Comparison of ENCODE assay signal across 8 mouse cellular contexts in genomic region chr8:81013811-81014530, GRCm38 (mm10). TPM values are rescaled to one million over a fixed set of nuclear protein-coding genes. Genes with fewer than 3 reads are reported as not detected.
DNase-seq lines count a peak whose midpoint lies in the region; ATAC-seq and TF ChIP-seq lines count a peak whose summit lies in the region.

No protein-coding gene starts in this region.

- TF ChIP-seq POLR2A in MEL (IDR thresholded peaks at IDR 0.05; ENCODE audit: control insufficient read depth in 1 of 2, insufficient read depth in 1 of 2, low read depth in 1 of 2, low read length in 2 of 2, poor library complexity in 1 of 2), result 0 out of 4 replicates have a peak, but pooled peaks of 1 of the 2 experiments have one; percentile 39

- under 1% methylated on average over 45 of the region's 45 CpGs for WGBS in heart, embryonic 13.5 days
- WGBS in intestine, embryonic 16.5 days, result 3% methylated on average over 45 of the region's 45 CpGs
- WGBS in stomach, embryonic 16.5 days, result 1% methylated on average over 45 of the region's 45 CpGs

- TF ChIP-seq EP300 in MEL (IDR thresholded peaks at IDR 0.05; ENCODE audit: low read depth in 1 of 2, low read length in 2 of 2), result no peak

- DNase-seq in heart, adult 8-10 months (ENCODE audit: low spot score), result no peak
- peak; percentile 56 for DNase-seq in MEL (ENCODE audit: low read depth, low spot score)
- DNase-seq in lung, postnatal 10 days, result peak; percentile 38
- no peak for DNase-seq in cerebellum, adult 11-12 months

- peaks cover 38% of the 10 kb centered on the region for H3K79me2 ChIP-seq in MEL (ENCODE audit: control insufficient read depth, insufficient read depth, low read length, poor library complexity)

- H3K27ac ChIP-seq in heart, embryonic 13.5 days (replicated peaks), result peak overlapping the region; percentile 90
- peak overlapping the region; percentile 51; the same call in 1 of the 2 replicates for H3K27ac ChIP-seq in MEL (ENCODE audit: control insufficient read depth, low read depth, low read length)
- H3K27ac ChIP-seq in intestine, embryonic 16.5 days (ENCODE audit: low read length), result peak overlapping the region; percentile 89
- H3K27ac ChIP-seq in stomach, embryonic 16.5 days (ENCODE audit: low read length), result peak overlapping the region; percentile 83

- H3K9ac ChIP-seq in heart, embryonic 13.5 days, result peak overlapping the region; percentile 94
- peak overlapping the region; percentile 94 for H3K9ac ChIP-seq in MEL (ENCODE audit: control insufficient read depth, low read depth, low read length, poor library complexity, severe bottlenecking)
- H3K9ac ChIP-seq in intestine, embryonic 16.5 days (ENCODE audit: low read depth, low read length), result peak overlapping the region; percentile 96
- H3K9ac ChIP-seq in stomach, embryonic 16.5 days (ENCODE audit: low read length), result peak overlapping the region; percentile 90

- ATAC-seq in heart, embryonic 13.5 days (ENCODE audit: extremely low read depth, insufficient number of reproducible peaks, low FRiP score, low TSS enrichment), result no peak
- ATAC-seq in erythroid progenitor cell, adult 5-6 weeks (replicated peaks; ENCODE audit: low FRiP score, poor library complexity, severe bottlenecking), result peak; percentile 7; the same call in 1 of the 2 replicates
- ATAC-seq in intestine, embryonic 16.5 days, result no peak; the same call in 1 of the 2 replicates
- no peak for ATAC-seq in stomach, embryonic 16.5 days (ENCODE audit: insufficient read depth, low FRiP score)

- peak overlapping the region; percentile 97 for H3K4me3 ChIP-seq in heart, embryonic 13.5 days
- peak overlapping the region; percentile 86 to 89 for H3K4me3 ChIP-seq in MEL (ENCODE audit: control insufficient read depth in 1 of 2, insufficient read depth in 1 of 2, low read depth in 2 of 2, low read length in 2 of 2)
- H3K4me3 ChIP-seq in intestine, embryonic 16.5 days (ENCODE audit: low read length), result peak overlapping the region; percentile 99
- H3K4me3 ChIP-seq in stomach, embryonic 16.5 days (replicated peaks; ENCODE audit: low read length), result peak overlapping the region; percentile 95

- no peak for TF ChIP-seq RAD21 in MEL (IDR thresholded peaks at IDR 0.05; ENCODE audit: low read depth, low read length)

- no peak for TF ChIP-seq CTCF in MEL (IDR thresholded peaks at IDR 0.05 in 2 of 3, conservative IDR thresholded peaks at IDR 0.05 in 1 of 3; ENCODE audit: control insufficient read depth in 1 of 3, insufficient read depth in 1 of 3, low read depth in 2 of 3, low read length in 3 of 3, poor library complexity in 1 of 3, severe bottlenecking in 1 of 3)

- H3K4me1 ChIP-seq in heart, embryonic 13.5 days, result peaks cover 43% of the 10 kb centered on the region
- H3K4me1 ChIP-seq in MEL (ENCODE audit: control insufficient read depth in 1 of 2, insufficient read depth in 2 of 2, low read length in 2 of 2), result peaks cover 3 to 8% of the 10 kb centered on the region in 2 experiments; a peak in 3 of 4 replicates
- peaks cover 10% of the 10 kb centered on the region for H3K4me1 ChIP-seq in intestine, embryonic 16.5 days (ENCODE audit: control insufficient read depth, insufficient read depth, low read length)
- H3K4me1 ChIP-seq in stomach, embryonic 16.5 days (ENCODE audit: control insufficient read depth, insufficient read depth, low read length), result peaks cover 8% of the 10 kb centered on the region

- peaks cover 24% of the 10 kb centered on the region for H3K36me3 ChIP-seq in heart, embryonic 13.5 days
- H3K36me3 ChIP-seq in MEL (ENCODE audit: control insufficient read depth in 1 of 2, insufficient read depth in 2 of 2, low read length in 2 of 2), result peaks cover 11 to 21% of the 10 kb centered on the region in 2 experiments
- H3K36me3 ChIP-seq in intestine, embryonic 16.5 days (ENCODE audit: control insufficient read depth, insufficient read depth, low read length), result no peaks in the 10 kb centered on the region
- peaks cover 2% of the 10 kb centered on the region; the same call in 1 of the 2 replicates for H3K36me3 ChIP-seq in stomach, embryonic 16.5 days (ENCODE audit: control insufficient read depth, insufficient read depth, low read length)

- no peaks in the 10 kb centered on the region for H3K9me3 ChIP-seq in heart, embryonic 13.5 days
- no peaks in the 10 kb centered on the region for H3K9me3 ChIP-seq in MEL (replicated peaks; ENCODE audit: insufficient read depth, low read length)
- no peaks in the 10 kb centered on the region for H3K9me3 ChIP-seq in intestine, embryonic 16.5 days (ENCODE audit: control insufficient read depth, low read length)
- H3K9me3 ChIP-seq in stomach, embryonic 16.5 days (replicated peaks; ENCODE audit: control insufficient read depth, low read length), result no peaks in the 10 kb centered on the region

- peak overlapping the region; percentile 99 for H3K4me2 ChIP-seq in heart, embryonic 13.5 days
- H3K4me2 ChIP-seq in intestine, embryonic 16.5 days (ENCODE audit: low read depth, low read length), result peak overlapping the region; percentile 74
- peak overlapping the region; percentile 95 for H3K4me2 ChIP-seq in stomach, embryonic 16.5 days (ENCODE audit: low read depth, low read length)

- H3K27me3 ChIP-seq in heart, embryonic 13.5 days (replicated peaks), result no peaks in the 10 kb centered on the region
- no peaks in the 10 kb centered on the region for H3K27me3 ChIP-seq in MEL (ENCODE audit: control insufficient read depth in 1 of 2, insufficient read depth in 2 of 2, low read length in 2 of 2)
- H3K27me3 ChIP-seq in intestine, embryonic 16.5 days (replicated peaks; ENCODE audit: control insufficient read depth, insufficient read depth, low read length), result no peaks in the 10 kb centered on the region
- H3K27me3 ChIP-seq in stomach, embryonic 16.5 days (ENCODE audit: control insufficient read depth, insufficient read depth, low read length), result no peaks in the 10 kb centered on the region

TF ChIP-seq in MEL, 35 proteins besides CTCF, POLR2A, EP300 and RAD21:
- peak; percentile 64; the same call in 1 of the 2 replicates for TF ChIP-seq SIN3A (IDR thresholded peaks at IDR 0.05; ENCODE audit: low read length)
- TF ChIP-seq MXI1 (IDR thresholded peaks at IDR 0.05; ENCODE audit: low read depth, low read length), result 0 out of 2 replicates have a peak, but pooled peaks have one; percentile 54
- no peak for TF ChIP-seq USF2 (IDR thresholded peaks at IDR 0.05; ENCODE audit: borderline replicate concordance in 1 of 2, insufficient read depth in 1 of 2, low read depth in 1 of 2, low read length in 2 of 2)
- TF ChIP-seq TCF12 (IDR thresholded peaks at IDR 0.05; ENCODE audit: low read depth, low read length), result no peak

RNA-seq across cellular contexts. Expression of gene Usp38, which starts 0.8 kb away (rescaled TPM):
- polyA plus RNA-seq in heart, embryonic 13.5 days (2015; fragmentation: Nextera tagmentation; extraction: Ambion mirVana), result 13.3 and 13.7 TPM in 2 replicates
- 10 to 100 TPM; 16.6 to 18.5 (median 18.0) TPM for total RNA-seq in heart, adult 8-10 months (2022)
- total RNA-seq in MEL (2012; rRNA removed), result 27.5 and 32.3 TPM in 2 replicates
- 10 to 100 TPM in 1 of 2 experiments, not detected in 1; 22.6 TPM for polyA plus RNA-seq in MEL (2012; ENCODE audit: insufficient read depth in 1 of 2, insufficient read length in 2 of 2, low read depth in 1 of 2, low replicate concordance in 2 of 2, missing spikeins in 1 of 2)
- 21.6 and 23.1 TPM in 2 replicates for total RNA-seq in erythroid progenitor cell, adult 5-6 weeks (2015; ENCODE audit: low replicate concordance)
- 15.7 and 16.7 TPM in 2 replicates for total RNA-seq in erythroid progenitor cell, adult 5-6 weeks (2017; ENCODE audit: low replicate concordance)
- 14.0 and 15.0 TPM in 2 replicates for polyA plus RNA-seq in intestine, embryonic 16.5 days (2015; fragmentation: Nextera tagmentation; extraction: Ambion mirVana)
- polyA plus RNA-seq in stomach, embryonic 16.5 days (2015; fragmentation: Nextera tagmentation; extraction: Ambion mirVana), result 14.2 and 16.5 TPM in 2 replicates

Comparison
In these comparisons a context has a peak if more than half of its experiments do, and no peak if none do; other contexts are left out.
1. DNase-seq: peak in MEL (single experiment) and lung, postnatal 10 days (single experiment); none in heart, adult 8-10 months (single experiment) and cerebellum, adult 11-12 months (single experiment).
2. Peak in every context shown above with its lines, with median percentiles within 50 percentile points of each other: H3K27ac ChIP-seq, H3K4me2 ChIP-seq, H3K4me3 ChIP-seq and H3K9ac ChIP-seq.